Mouse (Mus musculus) kidney, postnatal 0 days (tissue): ENCODE data around the gene Slc26a6. TPM values are rescaled to one million over a fixed set of nuclear protein-coding genes. Genes with fewer than 3 reads are reported as not detected.

Source experiments
- ATAC-seq: fragments of 200-750 bp; cut with Nextera tagmentation; replicated peaks from 2 replicates; pipeline ENCODE4 v1.8.0; 2017; ENCODE audit warnings: low read depth, moderate number of reproducible peaks, moderate TSS enrichment, moderate library complexity; ENCODE audit not compliant: low FRiP score
- DNase-seq: peaks from one replicate; pipeline ENCODE4 v3.0.0-alpha.2; 2016; ENCODE audit warnings: low spot score
- H3K27ac ChIP-seq: fragments of 300-500 bp; sonication (generic); 2 replicates; pipeline ENCODE4 v1.5.1; 2014; ENCODE audit warnings: mild to moderate bottlenecking
- H3K27me3 ChIP-seq: fragments of 300-500 bp; sonication (generic); 2 replicates; pipeline ENCODE4 v1.6.1; 2014; ENCODE audit warnings: low read length, mixed read lengths; ENCODE audit not compliant: insufficient read depth
- H3K36me3 ChIP-seq: fragments of 300-500 bp; sonication (generic); 2 replicates; pipeline ENCODE4 v1.6.1; 2014; ENCODE audit warnings: low read length, mixed read lengths; ENCODE audit not compliant: insufficient read depth
- H3K4me1 ChIP-seq: fragments of 300-500 bp; sonication (generic); replicated peaks from 2 replicates; pipeline ENCODE4 v1.6.1; 2014; ENCODE audit warnings: antibody characterized with exemption, low read length, mixed read lengths; ENCODE audit not compliant: insufficient read depth
- H3K4me2 ChIP-seq: fragments of 300-500 bp; sonication (generic); 2 replicates; pipeline ENCODE4 v1.6.1; 2014; ENCODE audit warnings: mild to moderate bottlenecking, low read length, moderate library complexity, mixed read lengths
- H3K4me3 ChIP-seq: fragments of 300-500 bp; sonication (generic); replicated peaks from 2 replicates; pipeline ENCODE4 v1.5.1; 2014; ENCODE audit warnings: low read depth, low read length
- H3K9ac ChIP-seq: fragments of 300-500 bp; sonication (generic); 2 replicates; pipeline ENCODE4 v1.6.1; 2014; ENCODE audit warnings: low read depth, low read length
- H3K9me3 ChIP-seq: fragments of 300-500 bp; sonication (generic); replicated peaks from 2 replicates; pipeline ENCODE4 v1.6.1; 2016; ENCODE audit warnings: low read length, inconsistent platforms, mixed read lengths
- CTCF ChIP-seq: IDR thresholded peaks from 2 replicates; pipeline ENCODE4 v1.5.1; 2016; ENCODE audit warnings: antibody characterized with exemption, low read depth, mild to moderate bottlenecking, moderate library complexity
- WGBS: fragments of 180-500 bp; shearing (Covaris S2); extraction: QIAGEN DNeasy Blood & Tissue Kit; methylation state at CpG from one replicate; pipeline ENCODE4 v1.1.7; 2014; 5-methylcytosine and 5-hydroxymethylcytosine counted together
- polyA plus RNA-seq: library from polyadenylated mRNA; unstranded; fragments of >200 nt; fragmentation: Nextera tagmentation; extraction: Ambion mirVana; gene quantifications from 2 replicates; pipeline ENCODE4 v1.2.1, GENCODE M21; 2015

Gene Slc26a6
- polyA plus RNA-seq, 1 experiment from 2014 or later = 10.7 TPM

GRCm38 (mm10) chr9:108824755-108825413 lies 28.2 kb upstream of the Slc26a6 start:
- Histone ChIP-seq H3K27ac (no peak overlapping the region), H3K9ac (no peak overlapping the region), H3K4me2 (no peak overlapping the region), H3K36me3 (no peaks in the 10 kb centered on the region), H3K4me1 (0 out of 2 replicates have a peak, but pooled peaks cover 6% of the 10 kb centered on the region), H3K9me3 (no peaks in the 10 kb centered on the region), H3K4me3 (no peak overlapping the region), H3K27me3 (peaks cover 57% of the 10 kb centered on the region)
- under 1% methylated on average over 31 of the region's 31 CpGs for WGBS
- ATAC-seq (no peak), DNase-seq (no peak)
- no peak for TF ChIP-seq CTCF

- WGBS = 2% methylated on average over 57 of the region's 70 CpGs
- H3K27ac ChIP-seq = no peak within 1 kb of the TSS
- DNase-seq (peak; percentile 88), ATAC-seq (peak; percentile 55)
- H3K27me3 ChIP-seq = peaks cover 65% of the 10 kb centered on the region
- H3K4me1 ChIP-seq = 0 out of 2 replicates have a peak, but pooled peaks cover 6% of the 10 kb centered on the region
- peak within 1 kb of the TSS; percentile 70 for H3K4me2 ChIP-seq
- H3K9ac ChIP-seq = no peak within 1 kb of the TSS
- no peak for TF ChIP-seq CTCF
- no peaks in the 10 kb centered on the region for H3K9me3 ChIP-seq
- H3K36me3 ChIP-seq = no peaks in the 10 kb centered on the region
- H3K4me3 ChIP-seq = peak within 1 kb of the TSS; percentile 28
These were observed 27.0 kb upstream of the Slc26a6 start, which contains the start of gene Celsr3 for GRCm38 (mm10) chr9:108825820-108826699. Celsr3 (plus strand) TSS chr9:108826320.

GRCm38 (mm10) chr9:108826700-108827340 lies 26.3 kb upstream of the Slc26a6 start:
- 2% methylated on average over 39 of the region's 39 CpGs for WGBS
- TF ChIP-seq CTCF = no peak
- peak; percentile 53 for ATAC-seq
- H3K4me3 ChIP-seq = peak overlapping the region; percentile 28
- H3K27ac ChIP-seq = no peak overlapping the region
- H3K4me2 ChIP-seq = peak overlapping the region; percentile 70
- no peaks in the 10 kb centered on the region for H3K36me3 ChIP-seq
- no peak overlapping the region for H3K9ac ChIP-seq
- 0 out of 2 replicates have a peak, but pooled peaks cover 7% of the 10 kb centered on the region for H3K4me1 ChIP-seq
- peaks cover 69% of the 10 kb centered on the region for H3K27me3 ChIP-seq
- no peaks in the 10 kb centered on the region for H3K9me3 ChIP-seq
- peak; percentile 75 for DNase-seq

- Histone ChIP-seq H3K4me3 (peak overlapping the region; percentile 28), H3K27ac (no peak overlapping the region), H3K9ac (no peak overlapping the region), H3K4me1 (0 out of 2 replicates have a peak, but pooled peaks cover 9% of the 10 kb centered on the region), H3K27me3 (peaks cover 69% of the 10 kb centered on the region), H3K4me2 (peak overlapping the region; percentile 70), H3K36me3 (no peaks in the 10 kb centered on the region), H3K9me3 (no peaks in the 10 kb centered on the region)
- no peak for DNase-seq
- 14% methylated on average over 34 of the region's 34 CpGs for WGBS
- TF ChIP-seq CTCF = no peak
- ATAC-seq = no peak
These were observed 25.6 kb upstream of the Slc26a6 start for GRCm38 (mm10) chr9:108827454-108827853.

GRCm38 (mm10) chr9:108827906-108828305 lies 25.2 kb upstream of the Slc26a6 start:
- Histone ChIP-seq H3K27me3 (peaks cover 69% of the 10 kb centered on the region), H3K9ac (no peak overlapping the region), H3K4me2 (no peak overlapping the region), H3K9me3 (no peaks in the 10 kb centered on the region), H3K4me1 (peaks cover 9% of the 10 kb centered on the region; the same call in 1 of the 2 replicates), H3K36me3 (no peaks in the 10 kb centered on the region), H3K4me3 (0 out of 2 replicates have a peak overlapping the region, but pooled peaks have one; percentile 28), H3K27ac (no peak overlapping the region)
- TF ChIP-seq CTCF = no peak
- ATAC-seq = no peak
- no peak for DNase-seq
- WGBS = 69% methylated on average over 18 of the region's 18 CpGs

- Histone ChIP-seq H3K36me3 (no peaks in the 10 kb centered on the region), H3K9ac (no peak overlapping the region), H3K27me3 (peaks cover 41% of the 10 kb centered on the region), H3K4me1 (peaks cover 9% of the 10 kb centered on the region; the same call in 1 of the 2 replicates), H3K4me2 (peak overlapping the region; percentile 77), H3K9me3 (no peaks in the 10 kb centered on the region), H3K4me3 (peak overlapping the region; percentile 41), H3K27ac (no peak overlapping the region)
- peak; percentile 21 for DNase-seq
- no peak for ATAC-seq
- no peak for TF ChIP-seq CTCF
- WGBS = 3% methylated on average over 23 of the region's 23 CpGs
These were observed 21.4 kb upstream of the Slc26a6 start for GRCm38 (mm10) chr9:108831637-108832036.
